In the genomic region with DNA sequence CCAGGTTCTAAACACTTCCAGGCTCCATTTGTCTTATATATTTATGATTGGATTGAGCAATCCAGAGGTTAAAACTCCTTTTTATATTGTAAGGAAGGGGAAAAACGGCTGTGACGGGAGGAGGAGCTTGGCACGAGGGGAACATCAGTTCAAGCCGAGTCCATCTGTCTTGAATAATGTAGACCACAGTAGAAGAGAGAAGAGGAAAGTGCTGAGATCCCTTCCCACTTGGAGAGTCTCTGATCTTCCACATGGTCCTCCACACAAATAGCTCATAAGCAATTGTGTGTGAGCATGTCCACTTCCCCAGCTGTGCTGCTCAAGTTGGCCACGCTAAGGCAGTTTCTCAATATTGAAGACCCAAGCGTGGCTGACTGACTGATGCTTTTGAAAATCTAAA, we compare ENCODE assay signal across 22 mouse cellular contexts.
"Had no signal": no experiment of that assay in that cellular context is flagged by ENCODE, and none has a peak within 500 bp of the region (broad histone marks: within the 10 kb centered on the region; RNA-seq: fewer than 3 reads in every experiment).

No protein-coding gene starts in this region.

- ATAC-seq: hindbrain, postnatal 0 days; intestine, embryonic 16.5 days had no signal

- H3K9me3 ChIP-seq: heart, embryonic 10.5 days; heart, embryonic 12.5 days; hindbrain, embryonic 13.5 days; hindbrain, embryonic 15.5 days; limb, embryonic 12.5 days; liver, embryonic 13.5 days had no signal

- H3K4me3 ChIP-seq: heart, embryonic 10.5 days; heart, embryonic 12.5 days; hindbrain, embryonic 13.5 days; hindbrain, embryonic 15.5 days; limb, embryonic 12.5 days; liver, embryonic 13.5 days had no signal

- H3K36me3 ChIP-seq: heart, embryonic 10.5 days; heart, embryonic 12.5 days; hindbrain, embryonic 13.5 days; hindbrain, embryonic 15.5 days; limb, embryonic 12.5 days; liver, embryonic 13.5 days had no signal

- H3K4me2 ChIP-seq: heart, embryonic 12.5 days; hindbrain, embryonic 13.5 days; hindbrain, embryonic 15.5 days; limb, embryonic 12.5 days; liver, embryonic 11.5 days; liver, embryonic 13.5 days had no signal

- H3K4me1 ChIP-seq: heart, embryonic 10.5 days; heart, embryonic 12.5 days; hindbrain, embryonic 13.5 days; hindbrain, embryonic 15.5 days; limb, embryonic 12.5 days; liver, embryonic 13.5 days had no signal

- H3K27ac ChIP-seq: heart, embryonic 10.5 days; hindbrain, embryonic 13.5 days; hindbrain, embryonic 15.5 days; hindbrain, postnatal 0 days; limb, embryonic 12.5 days; liver, embryonic 13.5 days had no signal

- H3K27me3 ChIP-seq: heart, embryonic 12.5 days; hindbrain, embryonic 13.5 days; hindbrain, embryonic 15.5 days; limb, embryonic 12.5 days; liver, embryonic 13.5 days had no signal

- DNase-seq: gastrocnemius, postnatal 14 days; gastrocnemius, postnatal 36 days; heart, adult 18-20 months; heart, postnatal 14 days; heart, postnatal 36 days; kidney, adult 11 months; kidney, adult 2 months; kidney, postnatal 14 days; kidney, postnatal 36 days; layer of hippocampus, adult 9-11 months; layer of hippocampus, postnatal 36 days; left cerebral cortex, postnatal 4 days; liver; liver, embryonic 13.5 days had no signal

- H3K9ac ChIP-seq: heart, embryonic 12.5 days; hindbrain, embryonic 13.5 days; hindbrain, embryonic 15.5 days; limb, embryonic 12.5 days; liver, embryonic 13.5 days had no signal
